Mouse (Mus musculus) midbrain, embryonic 11.5 days (tissue): Measurements from ENCODE around the gene Cela1. TPM values are rescaled to one million over a fixed set of nuclear protein-coding genes. Genes with fewer than 3 reads are reported as not detected.

ENCODE experiments used
- ATAC-seq: fragments of 200-750 bp; cut with Nextera tagmentation; 2 replicates; pipeline ENCODE4 v1.8.0; 2017; ENCODE audit warnings: moderate TSS enrichment, moderate library complexity; ENCODE audit not compliant: low FRiP score
- DNase-seq: peaks from one replicate; pipeline ENCODE4 v3.0.0; 2015; ENCODE audit warnings: low spot score; ENCODE audit errors: missing footprints
- H3K27ac ChIP-seq: fragments of 300-500 bp; sonication (generic); 2 replicates; pipeline ENCODE4 v1.5.1; 2014; ENCODE audit warnings: low read depth, low read length
- H3K27me3 ChIP-seq: fragments of 300-500 bp; sonication (generic); 2 replicates; pipeline ENCODE4 v1.6.1; 2014; ENCODE audit warnings: mild to moderate bottlenecking, low read length, moderate library complexity, mixed read lengths; ENCODE audit not compliant: control insufficient read depth, insufficient read depth
- H3K36me3 ChIP-seq: fragments of 300-500 bp; sonication (generic); 2 replicates; pipeline ENCODE4 v1.6.1; 2014; ENCODE audit warnings: mild to moderate bottlenecking, low read length, moderate library complexity, mixed read lengths; ENCODE audit not compliant: control insufficient read depth, insufficient read depth
- H3K4me1 ChIP-seq: fragments of 300-500 bp; sonication (generic); 2 replicates; pipeline ENCODE4 v1.6.1; 2014; ENCODE audit warnings: low read length; ENCODE audit not compliant: control insufficient read depth, insufficient read depth
- H3K4me2 ChIP-seq: fragments of 300-500 bp; sonication (generic); 2 replicates; pipeline ENCODE4 v1.6.1; 2014; ENCODE audit warnings: mild to moderate bottlenecking, moderate library complexity
- H3K4me3 ChIP-seq: fragments of 300-500 bp; sonication (generic); 2 replicates; pipeline ENCODE4 v1.5.1; 2014; ENCODE audit warnings: low read depth, low read length
- H3K9ac ChIP-seq: fragments of 300-500 bp; sonication (generic); 2 replicates; pipeline ENCODE4 v1.6.1; 2014; ENCODE audit warnings: low read length
- H3K9me3 ChIP-seq: fragments of 300-500 bp; sonication (generic); 2 replicates; pipeline ENCODE4 v1.6.1; 2016; ENCODE audit warnings: low read length; ENCODE audit not compliant: control insufficient read depth
- WGBS: fragments of 180-500 bp; shearing (Covaris S2); extraction: QIAGEN DNeasy Blood & Tissue Kit; methylation state at CpG from one replicate; pipeline ENCODE4 v1.1.7; 2014; 5-methylcytosine and 5-hydroxymethylcytosine counted together
- polyA plus RNA-seq: library from polyadenylated mRNA; unstranded; fragments of >200 nt; fragmentation: Nextera tagmentation; extraction: Ambion mirVana; gene quantifications from 2 replicates; pipeline ENCODE4 v1.2.1, GENCODE M21; 2014

Cela1 gene
- polyA plus RNA-seq, 1 experiment from 2014 or later = 1.1 TPM

DNA sequence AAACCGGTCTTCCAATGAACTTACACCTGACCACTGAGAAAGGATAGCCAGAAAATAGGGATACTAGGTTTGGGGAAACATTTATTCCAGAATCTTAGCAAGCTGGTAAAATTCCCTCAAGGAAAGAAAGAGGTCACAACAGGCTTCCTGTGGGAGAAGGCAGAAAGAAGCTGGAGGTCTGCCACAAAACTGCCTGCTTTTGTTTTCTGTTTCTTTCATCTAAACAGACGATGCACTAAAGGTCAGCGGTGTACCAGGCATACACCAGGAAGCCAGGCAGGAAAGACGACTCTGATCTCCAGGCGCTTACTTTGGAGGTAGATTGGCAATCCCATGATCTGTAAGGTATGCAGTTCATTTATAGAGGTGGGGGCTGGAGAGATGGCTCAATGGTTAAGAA, 16.9 kb downstream of the Cela1 start:
- no peak overlapping the region for H3K4me3 ChIP-seq
- no peaks in the 10 kb centered on the region for H3K36me3 ChIP-seq
- no peak overlapping the region for H3K9ac ChIP-seq
- ATAC-seq (no peak), DNase-seq (no peak)
- no peak overlapping the region for H3K4me2 ChIP-seq
- H3K9me3 ChIP-seq = no peaks in the 10 kb centered on the region
- WGBS = 77% methylated on average over 5 of the region's 5 CpGs
- no peaks in the 10 kb centered on the region for H3K27me3 ChIP-seq
- no peak overlapping the region for H3K27ac ChIP-seq
- H3K4me1 ChIP-seq = peaks cover 2% of the 10 kb centered on the region

DNA sequence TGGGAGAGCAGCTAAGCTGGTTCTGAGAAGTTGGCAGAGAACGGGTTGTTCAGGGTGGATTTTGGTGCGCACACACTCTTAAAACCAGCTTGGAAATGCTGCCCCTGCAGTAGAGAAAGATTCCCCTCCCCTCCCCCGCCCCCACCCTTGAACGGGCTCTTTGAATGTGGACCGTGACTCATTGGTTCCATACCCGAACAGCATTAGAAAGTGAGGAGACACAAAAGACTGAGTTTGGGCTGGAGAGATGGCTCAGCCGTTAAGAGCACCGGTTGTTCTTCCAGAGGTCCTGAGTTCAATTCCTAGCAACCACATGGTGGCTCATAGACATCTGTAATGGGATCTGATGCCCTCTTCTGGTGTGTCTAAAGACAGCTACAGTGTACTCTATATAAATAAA, 17.7 kb downstream of the Cela1 start:
- Histone ChIP-seq H3K4me2 (no peak overlapping the region), H3K4me1 (peaks cover 2% of the 10 kb centered on the region), H3K36me3 (no peaks in the 10 kb centered on the region), H3K9me3 (no peaks in the 10 kb centered on the region), H3K27ac (no peak overlapping the region), H3K9ac (no peak overlapping the region), H3K27me3 (no peaks in the 10 kb centered on the region), H3K4me3 (no peak overlapping the region)
- DNase-seq (no peak), ATAC-seq (no peak)
- 77% methylated on average over 8 of the region's 8 CpGs for WGBS

DNA sequence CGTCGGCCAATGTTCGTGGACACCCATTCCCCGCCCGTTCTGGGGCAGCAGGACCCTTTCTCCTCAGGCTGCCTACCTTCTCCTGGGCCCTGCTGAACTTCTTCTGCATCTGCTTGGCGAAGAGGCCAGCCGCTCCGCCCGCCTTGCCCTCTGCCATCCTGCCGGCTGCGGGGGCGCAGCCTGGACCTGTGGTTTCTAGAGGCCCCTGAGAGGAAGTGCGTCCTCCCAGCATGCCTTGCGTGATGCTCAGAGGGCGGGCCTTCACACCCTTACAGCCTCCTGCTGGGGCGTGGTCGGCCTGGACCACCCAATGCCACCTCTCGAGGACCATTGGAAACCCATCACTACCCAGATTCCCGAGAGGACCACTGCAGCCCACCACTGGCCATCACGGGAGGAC, 18.4 kb downstream of the Cela1 start, which contains the start of gene Bin2:
Gene Bin2, minus strand, starts transcription at position 217 of the 400 bp plus-strand sequence.
- Histone ChIP-seq H3K4me3 (no peak within 1 kb of the TSS), H3K4me2 (no peak within 1 kb of the TSS), H3K27me3 (no peaks in the 10 kb centered on the region), H3K36me3 (no peaks in the 10 kb centered on the region), H3K4me1 (peaks cover 2% of the 10 kb centered on the region), H3K9ac (no peak within 1 kb of the TSS), H3K27ac (no peak within 1 kb of the TSS), H3K9me3 (no peaks in the 10 kb centered on the region)
- DNase-seq = no peak
- no peak for ATAC-seq
- 93% methylated on average over 20 of the region's 20 CpGs for WGBS

DNA sequence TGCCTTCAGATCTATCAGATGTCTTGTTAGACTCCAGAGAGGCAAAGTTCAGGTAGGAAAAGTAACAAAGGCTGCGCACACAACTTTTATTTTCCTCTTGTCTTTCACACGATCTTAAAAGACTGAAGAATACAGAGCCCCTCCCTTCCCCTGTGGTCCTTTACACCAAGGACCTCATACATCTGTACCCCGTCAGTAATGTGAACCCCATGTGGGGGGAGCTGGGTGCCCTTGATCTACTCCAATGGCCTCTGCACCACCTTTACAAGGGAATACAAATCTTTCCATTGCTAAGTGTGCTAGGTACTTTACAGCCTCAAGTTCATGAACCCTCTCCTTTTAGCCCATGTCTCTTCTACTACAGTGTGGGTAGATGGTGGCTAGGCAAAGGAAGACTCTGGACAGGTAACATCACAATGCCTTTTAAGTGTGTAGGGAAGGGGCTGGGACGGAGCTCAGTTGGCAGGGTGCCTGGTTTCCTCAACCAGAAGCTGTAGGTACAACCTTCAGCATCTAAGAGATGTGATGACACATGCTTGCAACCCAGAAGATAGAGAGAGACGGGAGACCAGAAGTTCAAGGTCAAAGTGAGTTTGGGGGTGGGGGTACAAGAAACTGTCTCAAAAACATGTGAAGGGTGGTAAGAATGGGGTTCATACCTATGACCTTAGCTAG, 19.7 kb downstream of the Cela1 start:
- no peaks in the 10 kb centered on the region for H3K36me3 ChIP-seq
- H3K4me2 ChIP-seq = no peak overlapping the region
- no peak overlapping the region for H3K9ac ChIP-seq
- no peak for ATAC-seq
- no peak overlapping the region for H3K4me3 ChIP-seq
- DNase-seq = no peak
- WGBS = 93% methylated on average over 5 of the region's 5 CpGs
- no peaks in the 10 kb centered on the region for H3K9me3 ChIP-seq
- no peaks in the 10 kb centered on the region for H3K27me3 ChIP-seq
- no peaks in the 10 kb centered on the region; the same call in 1 of the 2 replicates for H3K4me1 ChIP-seq
- no peak overlapping the region for H3K27ac ChIP-seq

DNA sequence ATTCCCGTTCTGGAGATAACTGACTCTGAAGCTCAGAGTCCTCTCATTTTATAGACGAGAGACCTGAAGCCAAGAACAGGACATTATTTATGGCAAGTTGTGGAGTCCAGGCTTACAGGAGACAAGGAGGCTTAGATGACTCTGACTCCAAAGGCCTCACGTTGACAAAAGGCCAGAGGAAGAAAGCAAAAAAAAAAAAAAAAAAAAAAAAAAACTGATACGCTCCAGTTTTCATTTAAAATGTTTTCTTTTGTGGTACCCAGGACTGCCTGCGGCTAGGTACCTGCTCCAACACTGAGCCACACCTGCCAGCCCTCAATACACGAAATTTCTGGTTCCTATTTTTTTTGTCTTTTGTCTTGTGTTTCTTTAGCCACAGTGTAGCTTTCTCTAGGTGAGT, 20.3 kb downstream of the Cela1 start:
- WGBS = 67% methylated on average over 6 of the region's 6 CpGs
- no peak for DNase-seq
- no peak overlapping the region for H3K9ac ChIP-seq
- H3K4me1 ChIP-seq = no peaks in the 10 kb centered on the region; the same call in 1 of the 2 replicates
- no peaks in the 10 kb centered on the region for H3K27me3 ChIP-seq
- no peak overlapping the region for H3K4me3 ChIP-seq
- no peaks in the 10 kb centered on the region for H3K36me3 ChIP-seq
- H3K27ac ChIP-seq = no peak overlapping the region
- H3K4me2 ChIP-seq = no peak overlapping the region
- ATAC-seq = no peak
- H3K9me3 ChIP-seq = no peaks in the 10 kb centered on the region

DNA sequence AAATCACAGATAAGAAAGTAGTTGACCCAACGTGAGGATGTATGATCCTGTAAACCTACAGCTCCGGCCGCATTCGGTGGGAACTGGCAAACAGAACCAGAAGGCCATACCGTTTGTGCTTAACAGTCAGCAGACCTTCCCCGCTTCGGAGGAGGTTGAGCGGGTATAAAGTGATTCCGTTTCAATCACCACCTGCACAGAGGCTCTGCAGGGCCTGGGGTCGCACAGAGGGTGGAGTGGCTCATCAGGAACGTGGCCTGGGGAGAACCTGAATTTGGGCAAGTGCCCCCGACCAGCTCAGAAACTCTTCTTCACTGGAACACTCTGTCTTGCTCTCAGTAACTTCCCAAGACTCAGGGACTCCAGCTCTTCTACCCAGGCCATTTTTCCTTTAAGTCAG, 20.9 kb downstream of the Cela1 start:
- WGBS = 37% methylated on average over 12 of the region's 12 CpGs
- ATAC-seq (no peak), DNase-seq (no peak)
- Histone ChIP-seq H3K36me3 (no peaks in the 10 kb centered on the region), H3K9me3 (no peaks in the 10 kb centered on the region), H3K27ac (no peak overlapping the region), H3K4me1 (no peaks in the 10 kb centered on the region; the same call in 1 of the 2 replicates), H3K4me2 (no peak overlapping the region), H3K9ac (no peak overlapping the region), H3K27me3 (no peaks in the 10 kb centered on the region), H3K4me3 (no peak overlapping the region)

DNA sequence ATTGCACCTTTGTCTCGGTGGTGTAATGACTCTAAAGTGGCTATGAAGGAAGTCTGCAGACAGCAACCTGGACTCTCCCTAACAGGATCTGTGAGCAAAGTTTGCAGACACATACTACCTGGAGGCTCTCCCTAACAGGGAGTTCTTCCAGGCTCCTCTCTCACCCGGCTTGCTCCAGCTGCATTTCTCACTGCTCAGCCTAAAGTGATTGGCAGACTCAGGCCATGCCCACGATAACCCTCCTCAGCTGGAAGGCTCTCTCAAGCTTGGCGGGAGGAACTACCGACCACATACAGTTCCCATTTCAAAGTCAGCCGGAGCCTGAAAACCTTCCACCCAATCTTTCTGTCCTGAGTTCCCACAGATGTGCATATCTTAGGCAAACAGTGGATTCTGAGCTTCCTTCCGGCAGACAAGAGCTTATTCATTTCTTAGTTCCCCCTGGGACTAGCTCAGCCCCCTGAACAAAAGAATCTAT, 21.5 kb downstream of the Cela1 start:
- Histone ChIP-seq H3K27me3 (no peaks in the 10 kb centered on the region), H3K9ac (no peak overlapping the region), H3K4me3 (no peak overlapping the region), H3K36me3 (no peaks in the 10 kb centered on the region), H3K4me1 (no peaks in the 10 kb centered on the region; the same call in 1 of the 2 replicates), H3K9me3 (no peaks in the 10 kb centered on the region), H3K27ac (no peak overlapping the region), H3K4me2 (no peak overlapping the region)
- DNase-seq (peak; percentile 88), ATAC-seq (no peak)
- WGBS = 13% methylated on average over 7 of the region's 7 CpGs

DNA sequence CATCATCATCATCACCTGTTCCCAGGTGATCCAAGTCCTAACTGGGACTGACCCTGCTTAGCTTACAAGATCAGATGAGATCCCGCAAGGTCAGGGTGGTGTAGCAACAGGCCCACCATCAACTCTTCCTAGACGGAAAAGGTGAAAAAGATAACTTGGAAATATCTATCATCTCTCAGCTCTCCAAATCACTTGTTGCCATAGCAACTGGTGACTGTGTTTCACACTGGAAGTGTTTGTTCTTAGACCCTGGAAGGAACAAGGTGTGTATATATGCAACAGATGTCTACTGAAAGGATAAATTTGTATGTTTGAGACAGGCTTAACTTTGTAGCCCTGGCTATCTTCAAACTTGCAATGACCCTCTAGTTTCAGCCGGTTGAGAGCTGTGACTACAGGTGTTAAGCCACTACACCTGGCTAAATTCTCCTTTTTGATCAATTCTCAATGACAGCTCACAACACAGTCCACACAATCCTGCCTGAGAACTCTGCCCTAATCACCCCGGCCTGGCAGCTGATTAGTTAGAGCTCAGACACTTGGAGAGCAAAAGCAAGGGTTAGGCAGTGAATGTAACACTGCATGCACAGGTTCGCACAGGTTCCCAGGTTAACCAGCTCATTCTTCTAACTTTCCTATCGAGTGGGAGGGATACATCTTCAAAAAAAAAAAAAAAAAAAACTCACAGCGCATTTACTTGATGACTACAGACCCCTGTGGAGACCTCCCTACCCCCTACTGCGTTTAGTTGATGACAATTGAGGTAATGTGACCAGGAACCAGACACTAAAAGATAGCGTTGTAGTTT, 22.1 kb downstream of the Cela1 start:
- WGBS = 43% methylated on average over 9 of the region's 9 CpGs
- Histone ChIP-seq H3K27ac (no peak overlapping the region), H3K27me3 (no peaks in the 10 kb centered on the region), H3K4me3 (no peak overlapping the region), H3K9ac (no peak overlapping the region), H3K36me3 (no peaks in the 10 kb centered on the region), H3K4me1 (no peaks in the 10 kb centered on the region; the same call in 1 of the 2 replicates), H3K9me3 (no peaks in the 10 kb centered on the region), H3K4me2 (no peak overlapping the region)
- no peak for ATAC-seq
- no peak for DNase-seq

DNA sequence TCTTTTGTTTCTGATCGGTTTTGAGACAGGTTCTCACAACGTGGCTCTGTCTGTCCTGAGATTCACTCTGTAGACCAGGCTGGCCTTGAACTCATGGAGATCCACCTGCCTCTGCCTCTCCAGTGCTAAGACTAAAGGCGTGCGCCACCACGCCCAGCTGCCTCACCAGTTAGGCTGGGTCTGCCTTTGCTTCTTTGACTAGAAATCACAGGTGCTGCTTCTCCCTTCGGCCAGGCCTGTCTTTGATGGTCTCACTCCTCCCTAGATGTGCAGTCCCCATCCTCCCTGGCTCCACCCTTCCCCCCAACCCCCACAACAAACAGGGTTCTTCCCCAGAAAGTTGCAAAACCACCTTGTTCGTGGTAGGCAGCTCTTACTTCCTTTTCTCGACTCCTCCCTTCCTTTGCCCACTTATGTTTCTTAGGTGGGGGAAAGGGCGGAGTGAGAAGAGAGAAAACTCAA, 22.9 kb downstream of the Cela1 start:
- no peak overlapping the region for H3K4me3 ChIP-seq
- H3K9me3 ChIP-seq = no peaks in the 10 kb centered on the region
- H3K27ac ChIP-seq = no peak overlapping the region
- no peaks in the 10 kb centered on the region for H3K27me3 ChIP-seq
- H3K36me3 ChIP-seq = no peaks in the 10 kb centered on the region
- WGBS = 85% methylated on average over 9 of the region's 9 CpGs
- H3K4me1 ChIP-seq = no peaks in the 10 kb centered on the region; the same call in 1 of the 2 replicates
- H3K9ac ChIP-seq = no peak overlapping the region
- ATAC-seq = no peak
- no peak overlapping the region for H3K4me2 ChIP-seq
- no peak for DNase-seq
